Mouse (Mus musculus): Measurements from ENCODE around the gene Hp1bp3. TPM values are rescaled to one million over a fixed set of nuclear protein-coding genes. Genes with fewer than 3 reads are reported as not detected.

Gene Hp1bp3
- polyA plus RNA-seq, 1 experiment: 54.7 TPM

- Histone ChIP-seq H3K4me3 (no peak overlapping the region), H3K79me2 (ENCODE audit: control insufficient read depth, insufficient read depth) (no peaks in the 10 kb centered on the region), H3K4me2 (ENCODE audit: low read depth) (no peak overlapping the region), H3ac (ENCODE audit: control insufficient read depth, insufficient read length) (no peak overlapping the region), H3K27me3 (ENCODE audit: control insufficient read depth, insufficient read depth, insufficient read length) (no peaks in the 10 kb centered on the region), H3K36me3 (ENCODE audit: control insufficient read depth, insufficient read depth) (peaks cover 21% of the 10 kb centered on the region)
- no peak for TF ChIP-seq TCF12 (IDR thresholded peaks at IDR 0.05; ENCODE audit: insufficient read depth, poor library complexity, severe bottlenecking)
- no peak for TF ChIP-seq E2F4 (IDR thresholded peaks at IDR 0.05; ENCODE audit: insufficient read depth)
- TF ChIP-seq POLR2AphosphoS2 (IDR thresholded peaks at IDR 0.05; ENCODE audit: insufficient read length, low read depth): peak; percentile 22
- TF ChIP-seq MAX (IDR thresholded peaks at IDR 0.05; ENCODE audit: low read depth): no peak
Observed at GRCm38 (mm10) chr4:138246756-138247665, 30.9 kb downstream of the Hp1bp3 start.

DNA sequence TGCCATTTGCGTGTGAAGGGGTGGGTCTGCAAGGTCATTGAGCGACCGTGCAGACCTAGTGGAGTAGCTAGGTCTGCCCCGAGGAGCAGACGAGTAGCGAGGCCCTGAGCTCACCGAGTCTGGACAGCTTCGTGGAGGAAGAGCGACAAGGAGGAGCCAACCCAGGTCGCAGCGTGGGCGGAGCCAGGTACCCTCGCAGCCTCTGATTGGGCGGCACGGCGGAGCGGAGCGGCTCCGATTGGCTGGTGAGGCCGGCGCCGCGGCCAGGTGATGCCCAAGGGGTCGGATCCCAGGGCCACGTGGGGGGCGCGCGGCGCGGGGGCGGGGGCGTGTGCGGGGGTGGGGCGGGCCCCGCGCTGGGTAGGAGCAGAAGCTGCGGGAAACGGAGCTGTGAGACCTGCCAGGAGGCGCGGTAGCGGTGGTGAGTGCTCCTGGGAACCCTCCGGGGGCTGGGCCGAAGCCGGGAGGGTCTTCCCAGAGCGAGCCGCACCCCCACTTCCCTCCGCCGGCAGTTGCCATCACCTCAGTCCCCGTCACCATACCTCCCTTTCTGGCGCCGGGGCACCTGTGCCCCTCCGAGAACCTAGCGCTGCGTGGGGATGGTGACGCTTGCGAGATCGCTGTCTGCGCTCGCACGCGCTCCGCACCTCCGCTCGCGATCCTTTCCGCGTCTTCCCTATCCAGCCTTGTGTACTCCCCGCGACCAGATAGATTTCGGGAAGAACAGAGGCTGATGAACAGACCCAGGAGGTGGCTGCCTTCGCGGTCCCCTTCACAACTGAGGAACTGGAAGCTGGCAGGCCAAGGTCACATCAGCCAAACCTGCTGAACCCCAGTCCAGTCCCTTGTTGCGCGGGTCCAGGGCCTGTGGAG lies 34.2 kb downstream of the Hp1bp3 start, which contains the start of the genes Sh2d5 and Kif17:
Sh2d5 (plus strand) TSS at position 316 of the 873 bp plus-strand sequence.
Kif17 (plus strand) TSS at position 348 of the 873 bp plus-strand sequence.
- Histone ChIP-seq H3K27me3 (ENCODE audit: control insufficient read depth, insufficient read depth, insufficient read length) (no peaks in the 10 kb centered on the region), H3K4me2 (ENCODE audit: low read depth) (no peak within 1 kb of the TSS), H3ac (ENCODE audit: control insufficient read depth, insufficient read length) (no peak within 1 kb of the TSS), H3K4me3 (no peak within 1 kb of the TSS), H3K36me3 (ENCODE audit: control insufficient read depth, insufficient read depth) (no peaks in the 10 kb centered on the region), H3K79me2 (ENCODE audit: control insufficient read depth, insufficient read depth) (no peaks in the 10 kb centered on the region)
- TF ChIP-seq MAX (IDR thresholded peaks at IDR 0.05; ENCODE audit: low read depth): no peak
- no peak for TF ChIP-seq MYOD1 (IDR thresholded peaks at IDR 0.05; ENCODE audit: control insufficient read depth in 1 of 3, insufficient read length in 2 of 3, low read depth in 2 of 3)
- TF ChIP-seq POLR2AphosphoS2 (IDR thresholded peaks at IDR 0.05; ENCODE audit: insufficient read length, low read depth): no peak
- TF ChIP-seq USF1 (IDR thresholded peaks at IDR 0.05; ENCODE audit: low read depth): no peak
- no peak for TF ChIP-seq REST (IDR thresholded peaks at IDR 0.05; ENCODE audit: insufficient read depth, insufficient read length)
- TF ChIP-seq E2F4 (IDR thresholded peaks at IDR 0.05; ENCODE audit: insufficient read depth): no peak
- TF ChIP-seq CEBPB (IDR thresholded peaks at IDR 0.05; ENCODE audit: insufficient read depth, poor library complexity, severe bottlenecking): no peak
- TF ChIP-seq POLR2A (IDR thresholded peaks at IDR 0.05; ENCODE audit: insufficient read length, low read depth): no peak
- no peak for TF ChIP-seq TCF3 (IDR thresholded peaks at IDR 0.05; ENCODE audit: insufficient read length, low read depth)
- no peak for TF ChIP-seq MYOG (IDR thresholded peaks at IDR 0.05; ENCODE audit: control insufficient read depth in 1 of 3, insufficient read depth in 1 of 3, insufficient read length in 2 of 3, low read depth in 2 of 3)
- TF ChIP-seq TCF12 (IDR thresholded peaks at IDR 0.05; ENCODE audit: insufficient read depth, poor library complexity, severe bottlenecking): no peak
- no peak for TF ChIP-seq SRF (IDR thresholded peaks at IDR 0.05; ENCODE audit: control insufficient read depth, insufficient read length, low read depth)

GRCm38 (mm10) chr4:138251819-138252218 lies 35.7 kb downstream of the Hp1bp3 start:
- H3K4me3 ChIP-seq: no peak overlapping the region
- H3K4me2 ChIP-seq (ENCODE audit: low read depth): no peak overlapping the region
- no peaks in the 10 kb centered on the region for H3K27me3 ChIP-seq (ENCODE audit: control insufficient read depth, insufficient read depth, insufficient read length)
- H3ac ChIP-seq (ENCODE audit: control insufficient read depth, insufficient read length): no peak overlapping the region
- H3K36me3 ChIP-seq (ENCODE audit: control insufficient read depth, insufficient read depth): no peaks in the 10 kb centered on the region
- no peaks in the 10 kb centered on the region for H3K79me2 ChIP-seq (ENCODE audit: control insufficient read depth, insufficient read depth)
- no peak for TF ChIP-seq POLR2A (IDR thresholded peaks at IDR 0.05; ENCODE audit: insufficient read length, low read depth)
- no peak for TF ChIP-seq E2F4 (IDR thresholded peaks at IDR 0.05; ENCODE audit: insufficient read depth)
- no peak for TF ChIP-seq TCF12 (IDR thresholded peaks at IDR 0.05; ENCODE audit: insufficient read depth, poor library complexity, severe bottlenecking)
- TF ChIP-seq REST (IDR thresholded peaks at IDR 0.05; ENCODE audit: insufficient read depth, insufficient read length): no peak
- no peak for TF ChIP-seq MYOD1 (IDR thresholded peaks at IDR 0.05; ENCODE audit: control insufficient read depth in 1 of 3, insufficient read length in 2 of 3, low read depth in 2 of 3)
- no peak for TF ChIP-seq CEBPB (IDR thresholded peaks at IDR 0.05; ENCODE audit: insufficient read depth, poor library complexity, severe bottlenecking)
- TF ChIP-seq MAX (IDR thresholded peaks at IDR 0.05; ENCODE audit: low read depth): no peak
- TF ChIP-seq TCF3 (IDR thresholded peaks at IDR 0.05; ENCODE audit: insufficient read length, low read depth): no peak
- TF ChIP-seq MYOG (IDR thresholded peaks at IDR 0.05; ENCODE audit: control insufficient read depth in 1 of 3, insufficient read depth in 1 of 3, insufficient read length in 2 of 3, low read depth in 2 of 3): no peak
- TF ChIP-seq POLR2AphosphoS2 (IDR thresholded peaks at IDR 0.05; ENCODE audit: insufficient read length, low read depth): no peak
- TF ChIP-seq USF1 (IDR thresholded peaks at IDR 0.05; ENCODE audit: low read depth): no peak
- TF ChIP-seq SRF (IDR thresholded peaks at IDR 0.05; ENCODE audit: control insufficient read depth, insufficient read length, low read depth): no peak

DNA sequence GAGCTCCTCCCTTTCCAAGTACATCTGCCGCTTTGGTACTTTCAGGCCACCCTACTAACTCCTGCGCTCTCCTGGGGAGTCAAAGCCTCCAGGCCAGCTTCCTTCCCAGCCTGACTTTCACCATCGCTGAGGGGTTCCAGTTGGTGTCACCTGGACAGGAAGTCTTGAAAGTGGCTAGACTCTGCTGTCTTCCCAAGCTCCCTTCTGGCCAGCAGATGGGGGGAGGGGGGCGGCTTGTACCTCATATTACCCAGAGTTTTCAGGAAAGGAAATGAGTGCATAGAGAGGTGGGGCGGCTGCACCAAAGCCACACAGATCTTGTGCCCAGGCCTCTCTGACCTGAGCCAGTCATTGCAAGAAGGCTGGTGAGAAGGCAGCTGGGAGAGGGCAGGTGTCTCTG lies 36.1 kb downstream of the Hp1bp3 start:
- no peaks in the 10 kb centered on the region for H3K36me3 ChIP-seq (ENCODE audit: control insufficient read depth, insufficient read depth)
- no peaks in the 10 kb centered on the region for H3K27me3 ChIP-seq (ENCODE audit: control insufficient read depth, insufficient read depth, insufficient read length)
- no peak overlapping the region for H3ac ChIP-seq (ENCODE audit: control insufficient read depth, insufficient read length)
- H3K4me2 ChIP-seq (ENCODE audit: low read depth): no peak overlapping the region
- H3K4me3 ChIP-seq: no peak overlapping the region
- TF ChIP-seq POLR2A (IDR thresholded peaks at IDR 0.05; ENCODE audit: insufficient read length, low read depth) (no peak), MAX (IDR thresholded peaks at IDR 0.05; ENCODE audit: low read depth) (no peak), USF1 (IDR thresholded peaks at IDR 0.05; ENCODE audit: low read depth) (no peak), E2F4 (IDR thresholded peaks at IDR 0.05; ENCODE audit: insufficient read depth) (no peak), REST (IDR thresholded peaks at IDR 0.05; ENCODE audit: insufficient read depth, insufficient read length) (no peak), MYOD1 (IDR thresholded peaks at IDR 0.05; ENCODE audit: control insufficient read depth in 1 of 3, insufficient read length in 2 of 3, low read depth in 2 of 3) (no peak), TCF3 (IDR thresholded peaks at IDR 0.05; ENCODE audit: insufficient read length, low read depth) (no peak)
- no peaks in the 10 kb centered on the region for H3K79me2 ChIP-seq (ENCODE audit: control insufficient read depth, insufficient read depth)
